Mouse (Mus musculus) urinary bladder, postnatal 36 days (tissue): ENCODE measurements at regions not wholly inside any gene's neighbourhood (a gene's known extent, or its start where the extent isn't known, plus 50 kb on each side); places are given as distances from the start of the nearest gene placed in this dataset.
A peak's percentile ranks its signal among the peaks of the same experiment; 100 is the strongest.

ENCODE experiments used
- DNase-seq, 2 experiments: peaks; one replicate each; pipeline ENCODE4 v3.0.0; 2022; ENCODE audit warnings: low spot score in 2 of 2, mixed read lengths in 1 of 2

DNA sequence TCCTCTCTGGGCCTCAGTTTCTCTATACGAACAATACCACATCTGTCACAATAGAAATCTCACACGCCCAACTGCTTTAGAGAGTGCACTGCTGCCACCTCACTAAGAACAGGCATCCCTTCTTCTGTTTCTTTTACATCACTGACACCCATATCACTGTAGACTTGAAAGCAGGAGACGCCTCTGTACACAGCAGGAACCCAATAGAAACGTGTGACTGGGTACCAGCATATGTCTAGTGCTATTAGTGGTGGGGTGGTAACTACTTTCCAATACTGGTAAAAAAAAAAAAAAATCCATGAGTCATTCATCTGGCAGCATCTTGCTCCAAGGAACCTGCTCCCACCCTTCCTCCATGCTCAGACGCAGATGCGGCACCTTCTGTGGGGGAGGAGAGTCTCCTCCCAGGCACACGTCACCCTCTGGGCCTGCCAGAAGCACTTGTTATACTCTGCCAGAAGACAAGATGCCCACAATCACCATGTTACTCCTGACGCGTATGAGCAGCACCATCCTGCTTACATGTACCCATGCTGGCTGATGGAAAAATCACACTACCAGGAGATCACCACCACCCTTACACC lies 151.3 kb upstream of the Plxna4 start:
- no peak for DNase-seq

DNA sequence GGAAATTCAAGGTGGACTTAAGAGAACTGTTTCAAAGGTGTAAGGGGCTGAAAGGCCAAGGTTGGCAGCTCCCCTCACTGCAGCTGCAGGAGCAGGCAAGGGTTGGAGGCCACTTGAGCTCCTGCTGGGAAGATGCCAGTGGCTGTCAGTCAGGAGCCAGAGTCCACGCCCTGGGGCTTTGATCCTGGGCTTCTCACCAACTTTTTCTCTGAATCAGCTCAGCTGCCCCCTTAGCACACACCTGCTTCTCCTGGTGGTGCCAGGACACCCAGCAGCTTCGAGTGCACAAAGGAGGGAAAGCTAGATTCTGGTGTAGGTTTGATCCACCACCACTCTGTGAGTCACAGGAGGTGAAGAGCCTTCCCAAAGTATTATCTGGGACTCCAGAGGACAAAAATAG lies 140.7 kb upstream of the Plxna4 start:
- no peak for DNase-seq

DNA sequence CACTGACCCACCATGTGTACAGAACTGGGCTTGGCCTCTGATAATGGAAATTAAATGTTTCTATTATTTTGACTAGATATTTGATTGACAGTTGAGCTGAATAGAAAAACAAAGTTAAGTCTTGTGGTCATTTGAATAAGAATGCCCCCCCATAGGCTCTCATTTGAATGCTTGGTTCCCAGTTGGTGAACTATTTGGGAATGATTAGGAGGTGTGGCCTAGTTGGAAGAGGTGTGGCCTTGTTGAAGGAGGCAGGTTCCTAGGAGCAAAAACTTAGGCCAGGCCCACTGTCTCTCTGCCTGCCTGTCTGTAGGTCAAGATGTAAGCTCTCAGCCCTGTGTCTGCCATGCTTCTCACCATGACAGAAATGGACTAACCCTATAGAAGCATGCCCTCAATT lies 138.6 kb upstream of the Plxna4 start:
- no peak for DNase-seq

- no peak for DNase-seq
Measured at GRCm38 (mm10) chr6:32717860-32718259, 129.9 kb upstream of the Plxna4 start.

- no peak for DNase-seq
Measured at GRCm38 (mm10) chr6:32715137-32715536, 127.1 kb upstream of the Plxna4 start.

DNA sequence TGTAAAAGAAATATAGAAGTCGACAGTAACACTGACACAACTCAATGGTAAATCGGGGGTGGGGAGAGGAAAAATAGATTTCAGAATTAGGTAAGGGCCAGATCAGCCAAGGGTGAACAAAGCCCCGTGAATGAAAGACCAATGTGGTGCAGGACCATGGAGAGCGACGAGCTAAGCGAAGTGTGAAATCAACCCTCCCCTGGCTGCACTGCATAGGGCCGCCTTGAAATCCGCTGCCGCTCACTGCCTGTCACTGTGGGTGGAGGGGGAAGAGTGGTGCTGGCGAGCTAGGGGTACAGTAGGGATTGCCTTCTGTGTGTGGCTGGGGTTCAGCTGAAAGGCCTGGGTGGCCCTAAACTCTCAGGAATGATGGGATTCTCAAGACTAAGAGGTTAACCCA lies 122.2 kb upstream of the Plxna4 start:
- DNase-seq, result peak in 1 of 2 experiments; percentile 3

DNA sequence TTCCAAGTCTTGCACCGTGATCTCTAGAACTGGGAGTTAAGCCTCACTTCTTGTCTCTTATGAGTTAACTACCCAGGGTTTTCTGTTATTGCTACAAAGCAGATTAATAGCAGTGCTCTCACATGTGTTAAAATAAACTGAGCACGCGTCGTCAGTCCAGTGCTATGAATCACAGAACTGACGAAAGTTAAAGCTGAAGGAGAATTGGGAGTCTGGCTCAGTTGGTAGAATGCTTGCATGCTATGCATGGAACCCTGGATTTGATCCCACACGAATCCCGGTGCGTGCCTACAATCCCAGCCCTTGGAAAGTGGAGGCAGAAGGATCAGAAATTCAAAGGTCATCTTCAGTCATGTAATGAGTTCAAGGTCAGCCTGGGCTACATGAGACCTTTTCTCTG lies 121.6 kb upstream of the Plxna4 start:
- DNase-seq, result no peak

DNA sequence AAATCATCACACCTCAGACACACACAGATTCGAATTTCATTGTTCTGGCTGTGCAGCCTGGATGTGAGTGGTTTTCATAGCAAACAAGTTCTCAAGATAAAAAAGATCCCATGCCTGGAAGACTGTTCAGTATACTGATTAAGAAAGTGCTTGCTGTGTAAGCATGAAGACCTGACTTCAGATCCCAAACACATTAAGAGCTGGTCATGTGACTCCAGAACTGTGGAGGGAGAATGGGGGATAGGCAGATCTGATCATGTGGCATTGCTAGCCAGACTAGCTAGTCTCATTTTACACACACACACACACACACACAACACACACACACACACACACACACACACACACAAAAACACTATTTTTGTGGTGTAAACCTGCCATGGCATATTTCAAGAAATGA lies 119.4 kb upstream of the Plxna4 start:
- no peak for DNase-seq

GRCm38 (mm10) chr6:32706376-32706775 lies 118.4 kb upstream of the Plxna4 start:
- DNase-seq, result no peak

- no peak for DNase-seq
Measured at GRCm38 (mm10) chr6:32703466-32703865, 115.5 kb upstream of the Plxna4 start.

GRCm38 (mm10) chr6:32702245-32702791 lies 114.3 kb upstream of the Plxna4 start:
- no peak for DNase-seq

- no peak for DNase-seq
Measured at GRCm38 (mm10) chr6:32699811-32700210, 111.8 kb upstream of the Plxna4 start.

DNA sequence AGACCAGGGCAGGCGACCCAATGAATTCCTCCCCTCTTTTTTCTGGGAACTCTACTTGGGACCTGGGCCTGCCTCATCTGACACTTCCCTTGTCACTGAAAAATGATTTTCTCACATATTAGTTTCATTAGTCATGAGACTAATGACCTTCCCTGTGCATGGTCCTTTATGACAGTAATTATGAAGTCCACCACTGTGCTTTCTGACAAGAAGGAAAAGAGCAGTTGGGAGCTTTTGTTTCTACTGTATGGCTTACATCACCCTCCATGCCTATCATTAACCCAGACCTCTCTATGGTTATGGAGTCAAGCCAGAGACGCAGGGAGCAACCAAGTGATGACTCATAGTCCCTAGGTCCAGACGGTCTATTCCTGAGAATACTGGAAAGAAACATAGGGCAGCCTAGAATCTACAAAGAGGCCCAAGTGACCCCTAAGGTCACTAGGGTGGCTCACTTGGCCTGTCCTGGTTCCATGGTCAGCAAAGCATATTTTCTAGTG lies 109.8 kb upstream of the Plxna4 start:
- no peak for DNase-seq

DNA sequence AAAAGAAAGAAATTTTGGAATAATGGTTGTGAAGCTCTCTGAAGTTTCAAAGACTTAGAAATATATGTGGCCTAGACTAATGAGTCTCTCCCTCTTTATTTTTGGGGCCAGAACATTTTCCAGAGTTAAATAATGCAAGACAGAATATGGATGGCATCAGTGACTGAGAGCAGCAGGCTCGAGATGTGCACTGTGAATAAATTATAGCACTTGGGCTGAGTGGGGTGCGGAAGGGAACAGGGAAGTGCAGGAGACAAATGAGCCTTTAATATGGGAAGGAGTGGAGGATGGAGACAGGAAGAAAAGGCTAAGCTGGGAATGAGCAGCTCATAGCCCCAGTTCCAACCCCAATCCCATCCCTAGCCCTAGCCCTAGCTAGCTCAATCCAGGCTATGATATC lies 108.0 kb upstream of the Plxna4 start:
- DNase-seq, result no peak

DNA sequence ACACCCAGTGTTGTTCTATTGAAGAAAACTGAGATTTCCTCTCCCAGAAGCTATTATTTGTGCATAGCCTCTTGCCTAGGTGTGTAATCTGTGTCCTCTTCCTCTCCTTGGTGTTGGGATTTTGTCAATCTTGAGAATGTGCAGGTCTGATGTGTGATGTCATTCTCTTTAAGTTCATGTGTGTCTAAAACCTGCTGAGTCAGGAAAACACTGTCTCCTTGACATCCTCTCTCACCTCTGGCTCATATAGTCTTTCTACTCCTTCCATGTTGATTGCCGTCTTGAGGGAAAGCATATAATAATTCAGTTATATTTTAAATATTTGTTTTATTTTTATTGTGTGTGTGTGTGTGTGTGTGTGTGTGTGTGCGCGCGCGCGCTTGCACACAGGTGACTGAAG lies 84.6 kb upstream of the Plxna4 start:
- no peak for DNase-seq

GRCm38 (mm10) chr6:32659743-32660142 lies 71.8 kb upstream of the Plxna4 start:
- no peak for DNase-seq

DNA sequence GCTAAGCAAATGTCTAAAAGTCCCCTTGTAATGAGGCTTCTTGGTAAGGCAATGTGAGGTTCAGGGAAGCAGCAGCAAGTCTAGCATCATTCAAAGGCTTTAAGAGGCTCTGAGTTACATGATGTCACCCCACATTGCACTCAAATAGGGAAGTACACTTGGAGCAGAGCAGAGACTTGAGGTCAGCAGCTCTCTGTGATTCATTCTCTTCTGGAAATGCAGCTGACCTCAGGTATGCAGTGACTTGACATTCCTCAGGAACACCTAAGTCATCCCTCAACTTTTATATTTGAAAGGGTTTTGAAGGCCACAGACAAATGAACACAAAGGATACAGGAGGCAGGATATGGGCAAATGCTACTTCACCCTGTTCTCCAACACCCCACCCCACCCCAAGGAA lies 69.4 kb upstream of the Plxna4 start:
- no peak for DNase-seq

DNA sequence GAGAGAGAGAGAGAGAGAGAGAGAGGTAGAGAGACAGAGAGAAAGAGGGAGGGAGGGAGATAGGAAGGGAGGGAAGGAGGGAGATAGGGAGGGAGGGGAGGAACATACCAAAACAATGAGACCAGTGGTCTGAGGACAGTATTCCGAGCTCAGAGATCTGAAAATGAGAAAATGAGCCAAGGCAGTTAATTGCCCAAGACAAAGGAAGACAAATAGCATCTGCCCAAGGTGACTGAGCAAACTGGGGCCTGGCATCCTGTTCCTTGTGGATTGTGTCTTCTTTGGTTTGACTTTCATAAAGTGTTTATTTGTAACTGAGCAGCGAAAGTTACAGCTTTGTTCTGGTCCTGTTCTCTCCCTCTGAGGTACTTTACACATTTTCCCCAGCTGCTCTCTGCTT lies 66.2 kb upstream of the Plxna4 start:
- no peak for DNase-seq

DNA sequence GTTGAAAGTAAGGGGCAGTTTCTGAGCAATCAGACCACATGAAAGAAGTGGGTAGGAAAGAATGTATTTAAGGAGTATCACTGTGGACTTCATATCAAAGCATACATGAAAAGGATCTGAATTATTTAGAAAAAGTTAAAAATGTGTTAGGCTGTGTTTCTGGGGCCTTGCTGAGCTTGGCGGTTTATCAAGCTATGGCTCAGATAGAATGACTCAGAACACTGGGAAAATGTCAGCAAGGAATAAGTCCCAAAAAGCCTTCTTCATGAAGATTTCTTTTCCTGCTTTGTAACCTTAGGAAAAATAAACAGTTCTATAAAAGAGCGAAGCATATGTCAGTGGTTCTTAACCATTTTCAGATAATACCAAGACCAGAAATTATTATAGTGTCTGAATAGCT lies 56.0 kb upstream of the Plxna4 start:
- DNase-seq, result no peak

- DNase-seq, result no peak
Measured at GRCm38 (mm10) chr6:32638843-32639242, 50.9 kb upstream of the Plxna4 start.
